8 mouse cellular contexts compared by ENCODE assay signal in genomic region chr14:21669633-21670421, GRCm38 (mm10). TPM values are rescaled to one million over a fixed set of nuclear protein-coding genes. Genes with fewer than 3 reads are reported as not detected.
DNase-seq lines count a peak whose midpoint lies in the region; ATAC-seq and TF ChIP-seq lines count a peak whose summit lies in the region.
"Had no signal": no experiment of that assay in that cellular context is flagged by ENCODE, and none has a peak within 500 bp of the region (broad histone marks: within the 10 kb centered on the region; RNA-seq: fewer than 3 reads in every experiment).

No protein-coding gene starts in this region.

- WGBS in forebrain, embryonic 14.5 days, result 81% methylated on average over 11 of the region's 11 CpGs

- peaks cover 58% of the 10 kb centered on the region for H3K36me3 ChIP-seq in forebrain, embryonic 14.5 days (ENCODE audit: control insufficient read depth, insufficient read depth, low read length)

- no peak overlapping the region for H3K4me2 ChIP-seq in forebrain, embryonic 14.5 days (ENCODE audit: low read length)

- no peaks in the 10 kb centered on the region for H3K4me1 ChIP-seq in forebrain, embryonic 14.5 days (ENCODE audit: control insufficient read depth, insufficient read depth, low read length)

- intact Hi-C loops in heart, postnatal 14 days (cut with DNase I), result no loop called here

- DNase-seq in layer of hippocampus, adult 2 months (ENCODE audit: low spot score in 2 of 2), result no peak
- no peak for DNase-seq in layer of hippocampus, postnatal 14 days (ENCODE audit: low spot score in 2 of 2)
- DNase-seq in forebrain, embryonic 14.5 days (ENCODE audit: low spot score), result no peak
- DNase-seq in heart, postnatal 14 days, result peak; percentile 35 to 42
- peak; percentile 59 for DNase-seq in lung, postnatal 25 days (ENCODE audit: low spot score)
- no peak for DNase-seq in spleen, adult 12 weeks (ENCODE audit: low spot score)
- no peak for DNase-seq in right cerebral cortex, adult 18-20 months
- DNase-seq: thymus, postnatal 4 days had no signal

- ATAC-seq in forebrain, embryonic 14.5 days, result peak; percentile 30; the same call in 1 of the 2 replicates

- peak overlapping the region; percentile 33 for H3K27ac ChIP-seq in layer of hippocampus, adult 2 months
- no peak overlapping the region; the same call in 1 of the 2 replicates for H3K27ac ChIP-seq in forebrain, embryonic 14.5 days (ENCODE audit: low read depth, low read length)

- H3K27me3 ChIP-seq in forebrain, embryonic 14.5 days (replicated peaks; ENCODE audit: control insufficient read depth, insufficient read depth, low read length), result no peaks in the 10 kb centered on the region

- no peak for TF ChIP-seq CTCF in layer of hippocampus, adult 2 months (conservative IDR thresholded peaks at IDR 0.05)

- no peak overlapping the region for H3K4me3 ChIP-seq in layer of hippocampus, adult 2 months
- H3K4me3 ChIP-seq in forebrain, embryonic 14.5 days (ENCODE audit: low read depth, low read length), result no peak overlapping the region

- no peaks in the 10 kb centered on the region for H3K9me3 ChIP-seq in forebrain, embryonic 14.5 days (replicated peaks; ENCODE audit: control insufficient read depth, low read length)

- H3K9ac ChIP-seq in forebrain, embryonic 14.5 days (ENCODE audit: low read length), result no peak overlapping the region

RNA-seq across cellular contexts. Expression of gene Dupd1, which starts 44.5 kb away (rescaled TPM):
- total RNA-seq in layer of hippocampus, adult 2 months (2021), result under 1 TPM in 1 of 2 experiments, not detected in 1; 0.42 TPM
- total RNA-seq in layer of hippocampus, postnatal 14 days (2021), result under 1 TPM; 0.33 to 0.48 TPM
- polyA plus RNA-seq in forebrain, embryonic 14.5 days (2014; fragmentation: Nextera tagmentation; extraction: Ambion mirVana), result not detected in 2 replicates
- total RNA-seq in heart, postnatal 14 days (2021), result under 1 TPM in 1 of 2 experiments, not detected in 1; 0.26 TPM

Comparison
In these comparisons a context has a peak if more than half of its experiments do, and no peak if none do; other contexts are left out.
1. DNase-seq: peak in heart, postnatal 14 days (2 of 2) and lung, postnatal 25 days (single experiment); none in layer of hippocampus, adult 2 months (0 of 2), layer of hippocampus, postnatal 14 days (0 of 2), forebrain, embryonic 14.5 days (single experiment), spleen, adult 12 weeks (single experiment) and right cerebral cortex, adult 18-20 months (single experiment).